In the genomic region with DNA sequence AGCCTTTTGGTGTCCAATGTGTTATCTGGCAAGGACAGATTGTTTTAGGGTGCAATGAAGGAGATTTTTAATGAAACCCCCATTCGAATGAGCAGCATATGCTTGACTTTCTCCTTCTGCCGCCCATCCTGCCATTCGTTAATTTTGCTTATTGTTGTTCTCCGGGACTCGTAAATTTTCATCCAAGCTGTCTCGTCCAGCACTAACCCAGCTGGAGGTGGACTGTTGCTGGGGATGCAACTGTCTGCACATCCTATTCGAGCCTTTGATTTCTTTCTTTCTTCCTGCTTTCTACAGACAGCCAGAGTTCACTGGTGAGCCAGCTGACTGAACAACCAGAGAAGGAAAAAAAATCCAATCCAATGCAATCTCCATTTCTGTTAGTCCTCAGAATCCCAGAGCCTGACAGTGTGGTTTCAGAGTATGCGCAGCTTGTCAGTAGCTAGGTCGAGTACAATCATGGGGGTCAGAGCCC, we compare ENCODE assay signal across 11 mouse cellular contexts.
A peak's percentile ranks its signal among the peaks of the same experiment; 100 is the strongest.
DNase-seq lines count a peak whose midpoint lies in the region; ATAC-seq lines count a peak whose summit lies in the region.
"Had no signal": no experiment of that assay in that cellular context is flagged by ENCODE, and none has a peak within 500 bp of the region (broad histone marks: within the 10 kb centered on the region; RNA-seq: fewer than 3 reads in every experiment).

No protein-coding gene starts in this region.

- no peak overlapping the region for H3K4me2 ChIP-seq in midbrain, embryonic 13.5 days (replicated peaks)
- no peak overlapping the region for H3K4me2 ChIP-seq in midbrain, embryonic 11.5 days
- peak overlapping the region; percentile 39 for H3K4me2 ChIP-seq in neural tube, embryonic 15.5 days
- H3K4me2 ChIP-seq: limb, embryonic 15.5 days had no signal

- 64% methylated on average over 9 of the region's 9 CpGs for WGBS in midbrain, embryonic 13.5 days
- 80% methylated on average over 9 of the region's 9 CpGs for WGBS in midbrain, embryonic 11.5 days
- WGBS in neural tube, embryonic 15.5 days, result 21% methylated on average over 9 of the region's 9 CpGs

- peak; percentile 57 for ATAC-seq in frontal cortex, adult (ENCODE audit: low TSS enrichment)
- ATAC-seq in midbrain, embryonic 13.5 days, result no peak
- ATAC-seq in midbrain, embryonic 11.5 days (ENCODE audit: low FRiP score), result no peak
- peak; percentile 72 for ATAC-seq in neural tube, embryonic 15.5 days (ENCODE audit: low FRiP score)
- ATAC-seq: inflammation-experienced regulatory T-cells, adult 6 months had no signal

- no peak overlapping the region for H3K9ac ChIP-seq in midbrain, embryonic 13.5 days (replicated peaks)
- H3K9ac ChIP-seq in midbrain, embryonic 11.5 days (ENCODE audit: low read length), result no peak overlapping the region
- no peak overlapping the region for H3K9ac ChIP-seq in neural tube, embryonic 15.5 days (replicated peaks)
- H3K9ac ChIP-seq: limb, embryonic 15.5 days had no signal

- H3K36me3 ChIP-seq in midbrain, embryonic 13.5 days, result no peaks in the 10 kb centered on the region
- H3K36me3 ChIP-seq in midbrain, embryonic 11.5 days (ENCODE audit: control insufficient read depth, insufficient read depth, low read length), result no peaks in the 10 kb centered on the region
- no peaks in the 10 kb centered on the region for H3K36me3 ChIP-seq in neural tube, embryonic 15.5 days
- H3K36me3 ChIP-seq: limb, embryonic 15.5 days had no signal

- DNase-seq in frontal cortex, adult 2 months (ENCODE audit: extremely low spot score in 1 of 2, low spot score in 1 of 2), result no peak
- DNase-seq in midbrain, embryonic 11.5 days (ENCODE audit: low spot score, missing footprints), result no peak
- DNase-seq in layer of hippocampus, adult 9-11 months, result peak; percentile 63
- DNase-seq in spleen, postnatal 4 days (ENCODE audit: low spot score in 2 of 2), result no peak
- DNase-seq in spleen, postnatal 36 days (ENCODE audit: low spot score in 2 of 2), result no peak
- DNase-seq: cerebellum, postnatal 36 days had no signal

- no peak overlapping the region for H3K4me3 ChIP-seq in midbrain, embryonic 13.5 days (replicated peaks)
- H3K4me3 ChIP-seq in midbrain, embryonic 11.5 days (ENCODE audit: low read depth, low read length), result no peak overlapping the region
- H3K4me3 ChIP-seq in neural tube, embryonic 15.5 days (replicated peaks), result no peak overlapping the region
- H3K4me3 ChIP-seq: limb, embryonic 15.5 days had no signal

- 0 out of 2 replicates have a peak, but pooled peaks cover 11% of the 10 kb centered on the region for H3K4me1 ChIP-seq in midbrain, embryonic 13.5 days (replicated peaks)
- H3K4me1 ChIP-seq in midbrain, embryonic 11.5 days (ENCODE audit: control insufficient read depth, insufficient read depth, low read length), result no peaks in the 10 kb centered on the region
- H3K4me1 ChIP-seq in neural tube, embryonic 15.5 days, result peaks cover 17% of the 10 kb centered on the region

- 0 out of 2 replicates have a peak overlapping the region, but pooled peaks have one; percentile 7 for H3K27ac ChIP-seq in midbrain, embryonic 13.5 days
- no peak overlapping the region for H3K27ac ChIP-seq in midbrain, embryonic 11.5 days (ENCODE audit: low read depth, low read length)
- H3K27ac ChIP-seq in neural tube, embryonic 15.5 days (replicated peaks), result peak overlapping the region; percentile 52; the same call in 1 of the 2 replicates
- H3K27ac ChIP-seq: limb, embryonic 15.5 days had no signal

- no peaks in the 10 kb centered on the region for H3K27me3 ChIP-seq in midbrain, embryonic 13.5 days
- H3K27me3 ChIP-seq in midbrain, embryonic 11.5 days (ENCODE audit: control insufficient read depth, insufficient read depth, low read length), result no peaks in the 10 kb centered on the region
- H3K27me3 ChIP-seq in neural tube, embryonic 15.5 days (replicated peaks), result no peaks in the 10 kb centered on the region
- H3K27me3 ChIP-seq: limb, embryonic 15.5 days had no signal

- no peaks in the 10 kb centered on the region for H3K9me3 ChIP-seq in midbrain, embryonic 13.5 days
- no peaks in the 10 kb centered on the region for H3K9me3 ChIP-seq in midbrain, embryonic 11.5 days (ENCODE audit: control insufficient read depth, low read length)
- no peaks in the 10 kb centered on the region for H3K9me3 ChIP-seq in neural tube, embryonic 15.5 days (replicated peaks)
- H3K9me3 ChIP-seq: limb, embryonic 15.5 days had no signal

Comparison
In these comparisons a context has a peak if more than half of its experiments do, and no peak if none do; other contexts are left out.
1. ATAC-seq: peak in frontal cortex, adult (single experiment) and neural tube, embryonic 15.5 days (single experiment); none in midbrain, embryonic 13.5 days (single experiment) and midbrain, embryonic 11.5 days (single experiment).